Mouse (Mus musculus): Measurements from ENCODE around the gene Fam118a.

GRCm38 (mm10) chr15:84989098-84989497 lies 39.6 kb upstream of the Fam118a start:
- TF ChIP-seq CTCF (IDR thresholded peaks at IDR 0.05; ENCODE audit: insufficient read depth, low read length) (no peak), POLR2A (IDR thresholded peaks at IDR 0.05; ENCODE audit: borderline replicate concordance, extremely low read depth, low read depth, low read length) (no peak)

All from lung, adult 2 months (tissue).